Mouse (Mus musculus): ENCODE results near the gene Slc39a11.

GRCm38 (mm10) chr11:113467313-113467811, 182.5 kb downstream of the Slc39a11 start:
- no peak for TF ChIP-seq POLR2A (IDR thresholded peaks at IDR 0.05; ENCODE audit: low read depth, low read length)
- no peak for TF ChIP-seq CTCF (IDR thresholded peaks at IDR 0.05; ENCODE audit: extremely low read depth, insufficient read length, insufficient replicate concordance, low read depth, low read length)

All from small intestine, adult 2 months (tissue).